In genomic region chr9:54558731-54559130, GRCm38 (mm10) we compare ENCODE assay signal across 26 mouse cellular contexts. TPM values are rescaled to one million over a fixed set of nuclear protein-coding genes. Genes with fewer than 3 reads are reported as not detected.
DNase-seq lines count a peak whose midpoint lies in the region; ATAC-seq lines count a peak whose summit lies in the region.
"Had no signal": no experiment of that assay in that cellular context is flagged by ENCODE, and none has a peak within 500 bp of the region (broad histone marks: within the 10 kb centered on the region; RNA-seq: fewer than 3 reads in every experiment).

No protein-coding gene starts in this region.

- WGBS in intestine, embryonic 14.5 days: 82% methylated on average over 8 of the region's 8 CpGs
- WGBS in intestine, embryonic 15.5 days: 78% methylated on average over 8 of the region's 8 CpGs
- WGBS in embryonic facial prominence, embryonic 15.5 days: 73% methylated on average over 8 of the region's 8 CpGs
- 72% methylated on average over 8 of the region's 8 CpGs for WGBS in midbrain, embryonic 11.5 days

- H3K27ac ChIP-seq in intestine, embryonic 14.5 days (ENCODE audit: low read depth): no peak overlapping the region
- H3K27ac ChIP-seq in intestine, embryonic 15.5 days: no peak overlapping the region
- no peak overlapping the region for H3K27ac ChIP-seq in embryonic facial prominence, embryonic 15.5 days (replicated peaks)
- no peak overlapping the region for H3K27ac ChIP-seq in midbrain, embryonic 11.5 days (ENCODE audit: low read depth, low read length)
- H3K27ac ChIP-seq: forebrain, embryonic 13.5 days; midbrain, embryonic 15.5 days had no signal

- DNase-seq in gastrocnemius, adult 18-20 months (ENCODE audit: low spot score): peak; percentile 63
- no peak for DNase-seq in gastrocnemius, postnatal 25 days
- no peak for DNase-seq in intestine, embryonic 14.5 days (ENCODE audit: low spot score)
- DNase-seq in skeletal muscle tissue, adult 2 months (ENCODE audit: low read depth, low spot score): peak; percentile 55
- DNase-seq in midbrain, embryonic 11.5 days (ENCODE audit: low spot score, missing footprints): no peak
- DNase-seq: adrenal gland, postnatal 25 days; kidney, adult 11 months; kidney, postnatal 10 days; left cerebral cortex, postnatal 4 days; lung, postnatal 4 days had no signal

- H3K9ac ChIP-seq in intestine, embryonic 14.5 days (ENCODE audit: low read length): no peak overlapping the region
- H3K9ac ChIP-seq in intestine, embryonic 15.5 days: no peak overlapping the region
- no peak overlapping the region for H3K9ac ChIP-seq in embryonic facial prominence, embryonic 15.5 days
- H3K9ac ChIP-seq in midbrain, embryonic 11.5 days (ENCODE audit: low read length): no peak overlapping the region

- H3K9me3 ChIP-seq in intestine, embryonic 14.5 days (ENCODE audit: control insufficient read depth, low read length): no peaks in the 10 kb centered on the region
- no peaks in the 10 kb centered on the region for H3K9me3 ChIP-seq in intestine, embryonic 15.5 days
- no peaks in the 10 kb centered on the region for H3K9me3 ChIP-seq in embryonic facial prominence, embryonic 15.5 days (replicated peaks)
- H3K9me3 ChIP-seq in midbrain, embryonic 11.5 days (ENCODE audit: control insufficient read depth, low read length): no peaks in the 10 kb centered on the region
- H3K9me3 ChIP-seq: forebrain, embryonic 13.5 days; midbrain, embryonic 15.5 days had no signal

- 0 out of 2 replicates have a peak overlapping the region, but pooled peaks have one; percentile 82 for H3K4me2 ChIP-seq in intestine, embryonic 14.5 days (ENCODE audit: low read length)
- H3K4me2 ChIP-seq in intestine, embryonic 15.5 days (replicated peaks): no peak overlapping the region
- peak overlapping the region; percentile 90; the same call in 1 of the 2 replicates for H3K4me2 ChIP-seq in embryonic facial prominence, embryonic 15.5 days (replicated peaks)
- H3K4me2 ChIP-seq in midbrain, embryonic 11.5 days: no peak overlapping the region

- H3K4me1 ChIP-seq in intestine, embryonic 14.5 days (replicated peaks; ENCODE audit: control insufficient read depth, insufficient read depth, low read length): peaks cover 3% of the 10 kb centered on the region; the same call in 1 of the 2 replicates
- H3K4me1 ChIP-seq in intestine, embryonic 15.5 days (replicated peaks): peaks cover 3% of the 10 kb centered on the region; the same call in 1 of the 2 replicates
- H3K4me1 ChIP-seq in embryonic facial prominence, embryonic 15.5 days: peaks cover 11% of the 10 kb centered on the region; the same call in 1 of the 2 replicates
- no peaks in the 10 kb centered on the region; the same call in 1 of the 2 replicates for H3K4me1 ChIP-seq in midbrain, embryonic 11.5 days (ENCODE audit: control insufficient read depth, insufficient read depth, low read length)

- H3K36me3 ChIP-seq in intestine, embryonic 14.5 days (ENCODE audit: control insufficient read depth, insufficient read depth, low read length): no peaks in the 10 kb centered on the region
- no peaks in the 10 kb centered on the region for H3K36me3 ChIP-seq in intestine, embryonic 15.5 days
- no peaks in the 10 kb centered on the region for H3K36me3 ChIP-seq in embryonic facial prominence, embryonic 15.5 days
- no peaks in the 10 kb centered on the region for H3K36me3 ChIP-seq in midbrain, embryonic 11.5 days (ENCODE audit: control insufficient read depth, insufficient read depth, low read length)
- H3K36me3 ChIP-seq: midbrain, embryonic 15.5 days had no signal

- ATAC-seq in intestine, embryonic 14.5 days (replicated peaks; ENCODE audit: low FRiP score, low TSS enrichment, low read depth): no peak
- ATAC-seq in intestine, embryonic 15.5 days: no peak
- no peak for ATAC-seq in embryonic facial prominence, embryonic 15.5 days (ENCODE audit: insufficient number of reproducible peaks, low FRiP score, low TSS enrichment, low read depth)
- ATAC-seq in midbrain, embryonic 11.5 days (ENCODE audit: low FRiP score): no peak
- ATAC-seq: CD4-positive, CD25-positive, alpha-beta regulatory T cell, adult 4 months; forebrain, embryonic 13.5 days had no signal

- no peak overlapping the region for H3K4me3 ChIP-seq in intestine, embryonic 14.5 days (ENCODE audit: low read depth, low read length)
- H3K4me3 ChIP-seq in intestine, embryonic 15.5 days (replicated peaks): no peak overlapping the region
- no peak overlapping the region for H3K4me3 ChIP-seq in embryonic facial prominence, embryonic 15.5 days (replicated peaks)
- no peak overlapping the region for H3K4me3 ChIP-seq in midbrain, embryonic 11.5 days (ENCODE audit: low read depth, low read length)

- no peaks in the 10 kb centered on the region for H3K27me3 ChIP-seq in intestine, embryonic 14.5 days (replicated peaks; ENCODE audit: control insufficient read depth, insufficient read depth, low read length)
- no peaks in the 10 kb centered on the region for H3K27me3 ChIP-seq in intestine, embryonic 15.5 days (replicated peaks)
- H3K27me3 ChIP-seq in embryonic facial prominence, embryonic 15.5 days: no peaks in the 10 kb centered on the region
- H3K27me3 ChIP-seq in midbrain, embryonic 11.5 days (ENCODE audit: control insufficient read depth, insufficient read depth, low read length): peaks cover 7% of the 10 kb centered on the region; the same call in 1 of the 2 replicates
- H3K27me3 ChIP-seq: forebrain, embryonic 13.5 days; midbrain, embryonic 15.5 days had no signal

RNA-seq across cellular contexts. Expression of gene Cib2, which starts 1.3 kb away (rescaled TPM):
- total RNA-seq in gastrocnemius, adult 18-20 months (2021): 100 to 1,000 TPM; 111 to 121 TPM
- total RNA-seq in gastrocnemius, postnatal 25 days (2021): 100 to 1,000 TPM; 101 to 109 TPM
- polyA plus RNA-seq in intestine, embryonic 14.5 days (2014; fragmentation: Nextera tagmentation; extraction: Ambion mirVana): 15.3 and 19.3 TPM in 2 replicates
- 9.4 and 9.9 TPM in 2 replicates for polyA plus RNA-seq in intestine, embryonic 15.5 days (2015; fragmentation: Nextera tagmentation; extraction: Ambion mirVana)
- 25.2 and 25.7 TPM in 2 replicates for polyA plus RNA-seq in embryonic facial prominence, embryonic 15.5 days (2015; fragmentation: Nextera tagmentation; extraction: Ambion mirVana)
- polyA plus RNA-seq in midbrain, embryonic 11.5 days (2014; fragmentation: Nextera tagmentation; extraction: Ambion mirVana): 16.8 and 17.9 TPM in 2 replicates
- total RNA-seq: hematopoietic stem cell, adult 5-6 weeks; megakaryocyte-erythroid progenitor cell, adult 5-6 weeks had no signal

RNA-seq across cellular contexts. Expression of gene Sh2d7, which starts 19.9 kb away (rescaled TPM):
- total RNA-seq in gastrocnemius, adult 18-20 months (2021): not detected
- total RNA-seq in gastrocnemius, postnatal 25 days (2021): not detected
- not detected in 2 replicates for polyA plus RNA-seq in intestine, embryonic 14.5 days (2014; fragmentation: Nextera tagmentation; extraction: Ambion mirVana)
- not detected in 2 replicates for polyA plus RNA-seq in intestine, embryonic 15.5 days (2015; fragmentation: Nextera tagmentation; extraction: Ambion mirVana)
- polyA plus RNA-seq in embryonic facial prominence, embryonic 15.5 days (2015; fragmentation: Nextera tagmentation; extraction: Ambion mirVana): 0.12 TPM in 1 of 2 replicates, not detected in the other
- polyA plus RNA-seq in midbrain, embryonic 11.5 days (2014; fragmentation: Nextera tagmentation; extraction: Ambion mirVana): not detected in 2 replicates
- total RNA-seq: adrenal gland, postnatal 25 days; granulocyte monocyte progenitor cell, adult 5-6 weeks; hematopoietic stem cell, adult 5-6 weeks; layer of hippocampus, postnatal 10 days; left cerebral cortex, postnatal 4 days; liver, adult 2 months; megakaryocyte-erythroid progenitor cell, adult 5-6 weeks; neutrophil, adult 5-6 weeks had no signal
- polyA plus RNA-seq: CD4-positive, CD25-positive, alpha-beta regulatory T cell, adult 4 months; embryonic facial prominence, embryonic 11.5 days; heart, embryonic 11.5 days; heart, postnatal 0 days; liver, adult 2 months; liver, embryonic 16.5 days; lung, embryonic 16.5 days; midbrain, embryonic 15.5 days had no signal

RNA-seq across cellular contexts. Expression of gene Idh3a, which starts 27.4 kb away (rescaled TPM):
- 100 to 1,000 TPM; 491 to 527 TPM for total RNA-seq in gastrocnemius, adult 18-20 months (2021)
- 100 to 1,000 TPM; 561 to 568 TPM for total RNA-seq in gastrocnemius, postnatal 25 days (2021)
- 178 and 181 TPM in 2 replicates for polyA plus RNA-seq in intestine, embryonic 14.5 days (2014; fragmentation: Nextera tagmentation; extraction: Ambion mirVana)
- 194 and 206 TPM in 2 replicates for polyA plus RNA-seq in intestine, embryonic 15.5 days (2015; fragmentation: Nextera tagmentation; extraction: Ambion mirVana)
- 104 TPM in 2 replicates for polyA plus RNA-seq in embryonic facial prominence, embryonic 15.5 days (2015; fragmentation: Nextera tagmentation; extraction: Ambion mirVana)
- 122 and 127 TPM in 2 replicates for polyA plus RNA-seq in midbrain, embryonic 11.5 days (2014; fragmentation: Nextera tagmentation; extraction: Ambion mirVana)

RNA-seq across cellular contexts. Expression of gene Dmxl2, which starts 57.3 kb away (rescaled TPM):
- 1 to 10 TPM; 2.4 to 3.1 TPM for total RNA-seq in gastrocnemius, adult 18-20 months (2021)
- total RNA-seq in gastrocnemius, postnatal 25 days (2021): 1 to 10 TPM; 2.7 to 4.0 TPM
- polyA plus RNA-seq in intestine, embryonic 14.5 days (2014; fragmentation: Nextera tagmentation; extraction: Ambion mirVana): 5.2 and 6.1 TPM in 2 replicates
- 4.1 and 4.4 TPM in 2 replicates for polyA plus RNA-seq in intestine, embryonic 15.5 days (2015; fragmentation: Nextera tagmentation; extraction: Ambion mirVana)
- polyA plus RNA-seq in embryonic facial prominence, embryonic 15.5 days (2015; fragmentation: Nextera tagmentation; extraction: Ambion mirVana): 6.4 and 7.0 TPM in 2 replicates
- 16.6 and 17.7 TPM in 2 replicates for polyA plus RNA-seq in midbrain, embryonic 11.5 days (2014; fragmentation: Nextera tagmentation; extraction: Ambion mirVana)

Comparison
In these comparisons a context has a peak if more than half of its experiments do, and no peak if none do; other contexts are left out.
1. DNase-seq: peak in gastrocnemius, adult 18-20 months (single experiment) and skeletal muscle tissue, adult 2 months (single experiment); none in gastrocnemius, postnatal 25 days (single experiment), intestine, embryonic 14.5 days (single experiment) and midbrain, embryonic 11.5 days (single experiment).
2. H3K4me2 ChIP-seq: peak in intestine, embryonic 14.5 days (single experiment) and embryonic facial prominence, embryonic 15.5 days (single experiment); none in intestine, embryonic 15.5 days (single experiment) and midbrain, embryonic 11.5 days (single experiment).